23 mouse cellular contexts compared by ENCODE assay signal in the genomic region with DNA sequence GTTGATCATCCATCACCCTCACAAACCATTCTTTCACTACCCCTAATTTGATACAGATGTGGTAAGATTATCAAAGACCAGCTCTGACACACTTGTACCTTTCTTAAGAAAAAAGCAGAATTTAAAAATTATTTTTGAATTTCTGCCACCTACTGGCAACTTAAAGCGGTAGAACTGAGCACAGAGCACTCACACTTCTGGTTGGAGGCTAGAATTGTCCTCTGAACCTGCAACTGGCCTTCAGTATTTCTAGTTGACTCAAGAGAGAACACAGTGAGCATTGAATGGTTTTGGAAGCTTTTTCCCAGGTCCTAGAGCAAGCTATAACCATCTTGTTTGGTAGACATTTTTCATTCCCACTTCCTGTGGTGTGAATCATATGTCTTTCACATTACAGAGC.
DNase-seq lines count a peak whose midpoint lies in the region; ATAC-seq and TF ChIP-seq lines count a peak whose summit lies in the region.
"Had no signal": no experiment of that assay in that cellular context is flagged by ENCODE, and none has a peak within 500 bp of the region (broad histone marks: within the 10 kb centered on the region; RNA-seq: fewer than 3 reads in every experiment).

No protein-coding gene starts in this region.

- TF ChIP-seq EP300 in CH12.LX (IDR thresholded peaks at IDR 0.05; ENCODE audit: low read length), result no peak

- peaks cover 0 to 3% of the 10 kb centered on the region in 2 experiments; a peak in 1 of 4 replicates for H3K4me1 ChIP-seq in CH12.LX (ENCODE audit: control insufficient read depth in 1 of 2, insufficient read depth in 2 of 2)
- H3K4me1 ChIP-seq: limb, embryonic 15.5 days had no signal

- H3K36me3 ChIP-seq in CH12.LX (replicated peaks in 1 of 2; ENCODE audit: control insufficient read depth in 1 of 2, insufficient read depth in 1 of 2, low read length in 1 of 2), result no peaks in the 10 kb centered on the region
- H3K36me3 ChIP-seq: limb, embryonic 15.5 days had no signal

- no peak overlapping the region for H3K4me3 ChIP-seq in layer of hippocampus, adult 2 months
- no peak overlapping the region for H3K4me3 ChIP-seq in CH12.LX (replicated peaks in 1 of 3; ENCODE audit: low read depth in 2 of 3, low read length in 2 of 3, poor library complexity in 1 of 3)
- H3K4me3 ChIP-seq: limb, embryonic 15.5 days had no signal

- DNase-seq in layer of hippocampus, adult 2 months (ENCODE audit: low spot score in 2 of 2), result no peak
- no peak for DNase-seq in layer of hippocampus, adult 9-10 months (ENCODE audit: low spot score)
- peak; percentile 79 for DNase-seq in 3T3-L1 (ENCODE audit: low read depth, low spot score)
- peak; percentile 14 for DNase-seq in CH12.LX (ENCODE audit: extremely low read depth)
- DNase-seq in hindlimb bud, embryonic 11.5 days (ENCODE audit: extremely low spot score, low read depth, low spot score), result peak; percentile 30
- DNase-seq in right cerebral cortex, adult 18-20 months, result no peak
- DNase-seq: adrenal gland, postnatal 36 days; cerebellum, adult 11 months; cerebellum, postnatal 10 days; gastrocnemius, postnatal 36 days; heart, postnatal 4 days; kidney, adult 8-10 months; kidney, postnatal 14 days; layer of hippocampus, postnatal 36 days; right cerebral cortex, postnatal 14 days; spleen, adult 18-20 months; thymus, postnatal 14 days had no signal

- dilution Hi-C loops in CH12.LX (cut with MboI; ENCODE audit: extremely low pct_ligation_motif_present, extremely low pct_unique_long_range_greater_than_20kb, low sequenced_read_pairs), result no loop called here

- no peaks in the 10 kb centered on the region for H3K79me2 ChIP-seq in CH12.LX (replicated peaks; ENCODE audit: control insufficient read depth, extremely low read depth, insufficient read depth, poor library complexity, severe bottlenecking)

- no peak overlapping the region for H3K4me2 ChIP-seq in CH12.LX (ENCODE audit: insufficient read depth, low read depth, poor library complexity, severe bottlenecking)
- H3K4me2 ChIP-seq: hindbrain, embryonic 14.5 days; limb, embryonic 15.5 days; midbrain, embryonic 11.5 days had no signal

- no peak for ATAC-seq in frontal cortex, adult (ENCODE audit: low TSS enrichment)
- ATAC-seq: forebrain, embryonic 16.5 days; lung, postnatal 0 days had no signal

- H3K9ac ChIP-seq in CH12.LX (ENCODE audit: insufficient read depth, low read depth), result no peak overlapping the region
- H3K9ac ChIP-seq: hindbrain, embryonic 14.5 days; limb, embryonic 15.5 days had no signal

- peak; percentile 62 for TF ChIP-seq CTCF in layer of hippocampus, adult 2 months (conservative IDR thresholded peaks at IDR 0.05)
- TF ChIP-seq CTCF in CH12.LX (conservative IDR thresholded peaks at IDR 0.05 in 1 of 2, IDR thresholded peaks at IDR 0.05 in 1 of 2; ENCODE audit: low read depth in 2 of 2, low read length in 2 of 2), result peak in 1 of 2 experiments; percentile 53; a peak in 2 of 4 replicates

- H3K27me3 ChIP-seq in CH12.LX (replicated peaks), result no peaks in the 10 kb centered on the region
- H3K27me3 ChIP-seq: limb, embryonic 15.5 days had no signal

- H3K27ac ChIP-seq in layer of hippocampus, adult 2 months, result no peak overlapping the region
- no peak overlapping the region for H3K27ac ChIP-seq in CH12.LX (ENCODE audit: insufficient read depth, low read depth)
- H3K27ac ChIP-seq: hindbrain, embryonic 14.5 days; limb, embryonic 15.5 days had no signal

- peak; percentile 54 for TF ChIP-seq RAD21 in CH12.LX (IDR thresholded peaks at IDR 0.05; ENCODE audit: low read depth, low read length)

- no peaks in the 10 kb centered on the region for H3K9me3 ChIP-seq in CH12.LX (replicated peaks; ENCODE audit: low read length)
- H3K9me3 ChIP-seq: limb, embryonic 15.5 days had no signal

- TF ChIP-seq POLR2A in CH12.LX (IDR thresholded peaks at IDR 0.05; ENCODE audit: low read depth, low read length), result no peak

- in situ Hi-C loops in CH12.LX (cut with MboI; ENCODE audit: low pct_ligation_motif_present, low pct_unique_long_range_greater_than_20kb, low sequenced_read_pairs), result loop anchor here (25.0 kb wide), 1 partner anchor 527 kb away; no protein-coding TSS in a partner anchor

TF ChIP-seq in CH12.LX, 34 proteins besides CTCF, POLR2A, EP300 and RAD21:
- peak; percentile 67 for TF ChIP-seq SMC3 (IDR thresholded peaks at IDR 0.05; ENCODE audit: low read depth, low read length)
- no peak for TF ChIP-seq TCF12 (IDR thresholded peaks at IDR 0.05; ENCODE audit: low read depth, low read length)

Comparison
In these comparisons a context has a peak if more than half of its experiments do, and no peak if none do; other contexts are left out.
1. DNase-seq: peak in 3T3-L1 (single experiment), CH12.LX (single experiment) and hindlimb bud, embryonic 11.5 days (single experiment); none in layer of hippocampus, adult 2 months (0 of 2), layer of hippocampus, adult 9-10 months (single experiment) and right cerebral cortex, adult 18-20 months (single experiment).